Mouse (Mus musculus): ENCODE results near the gene Gast.
"Not testable (repeated sequence)": the region's sequence is repeated elsewhere in the genome, so short reads cannot be mapped to it uniquely, and the experiment has no call there.

DNA sequence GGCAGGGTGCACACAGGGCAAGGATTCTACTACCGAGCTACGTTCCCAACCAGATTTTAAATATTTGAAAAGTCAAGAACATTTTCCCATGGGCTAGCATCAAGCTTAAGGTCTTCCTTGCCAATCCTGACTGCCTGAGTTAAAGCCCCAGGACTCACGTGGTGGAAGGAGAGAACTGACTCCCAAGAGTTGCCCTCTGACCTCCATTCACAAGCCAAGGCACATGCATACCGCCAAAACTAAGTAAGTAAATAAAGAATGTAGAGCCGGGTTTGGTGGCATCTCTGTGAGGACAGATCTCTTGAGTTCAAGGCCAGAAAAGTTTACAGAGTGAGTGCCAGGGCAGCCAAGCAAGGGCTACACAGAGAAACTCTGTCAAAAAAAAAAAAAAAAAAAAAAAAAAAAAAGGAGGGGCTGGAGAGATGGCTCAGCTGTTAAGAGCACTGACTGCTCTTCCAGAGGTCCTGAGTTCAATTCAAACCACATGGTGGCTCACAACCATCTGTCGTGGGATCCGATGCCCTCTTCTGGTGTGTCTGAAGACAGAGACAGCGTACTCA is 3.3 kb upstream of the Gast start:
- not testable (repeated sequence) for TF ChIP-seq CTCF, EP300 (IDR thresholded peaks at IDR 0.05; ENCODE audit: low read depth)

Measured in heart, postnatal 0 days (tissue).